Mouse (Mus musculus) cerebellum, postnatal 25 days (tissue): ENCODE measurements at regions not wholly inside any gene's neighbourhood (a gene's known extent, or its start where the extent isn't known, plus 50 kb on each side); places are given as distances from the start of the nearest gene placed in this dataset.
A peak's percentile ranks its signal among the peaks of the same experiment; 100 is the strongest.

Experiments
- DNase-seq, 2 experiments: peaks; one replicate each; pipeline ENCODE4 v3.0.0; 2021; ENCODE audit warnings: mixed read lengths in 2 of 2

- no peak for DNase-seq
Observed at GRCm38 (mm10) chr17:72782775-72783174, 53.5 kb upstream of the Ypel5 start.

DNA sequence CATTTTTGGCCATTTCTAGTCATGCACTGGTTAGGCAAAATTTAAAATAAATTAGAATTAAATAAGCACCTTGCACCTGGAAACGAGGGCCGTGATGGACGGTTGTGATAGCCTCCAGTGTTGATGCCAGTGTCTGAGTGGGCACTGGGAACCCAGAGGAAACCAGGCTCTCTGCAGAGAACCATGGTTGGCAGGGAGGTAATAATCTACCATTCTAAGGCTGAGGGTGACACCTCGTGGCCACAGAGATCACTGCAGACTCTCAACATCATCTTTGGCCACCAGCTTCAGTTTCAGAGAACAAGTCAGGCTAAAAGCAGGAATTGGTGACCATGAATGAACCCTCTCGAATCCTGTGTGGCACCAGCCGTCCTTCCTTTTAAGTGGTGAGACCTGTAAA, 54.5 kb upstream of the Ypel5 start:
- DNase-seq: peak; percentile 74 to 82

- no peak for DNase-seq
Observed at GRCm38 (mm10) chr17:72768266-72768665, 68.0 kb upstream of the Ypel5 start.

DNA sequence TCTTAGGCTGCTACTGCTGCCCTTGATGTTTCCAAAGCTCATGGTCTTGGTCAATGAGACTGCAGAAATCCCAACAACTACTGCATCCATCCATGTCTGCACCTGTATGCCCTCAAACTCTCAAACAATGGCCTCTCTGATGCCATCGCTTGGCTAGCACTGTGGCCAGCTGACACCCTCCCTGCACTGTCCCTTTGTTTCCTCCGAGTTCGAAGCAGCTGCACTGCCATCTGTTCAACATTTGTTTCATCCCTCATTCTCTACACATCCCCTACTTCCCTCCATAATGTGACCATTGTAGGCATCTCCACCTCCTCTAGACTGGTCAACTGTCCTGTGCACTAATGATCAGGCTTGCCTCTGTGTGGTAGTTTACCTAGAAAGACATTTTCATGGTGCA, 75.3 kb upstream of the Ypel5 start:
- DNase-seq: no peak

DNA sequence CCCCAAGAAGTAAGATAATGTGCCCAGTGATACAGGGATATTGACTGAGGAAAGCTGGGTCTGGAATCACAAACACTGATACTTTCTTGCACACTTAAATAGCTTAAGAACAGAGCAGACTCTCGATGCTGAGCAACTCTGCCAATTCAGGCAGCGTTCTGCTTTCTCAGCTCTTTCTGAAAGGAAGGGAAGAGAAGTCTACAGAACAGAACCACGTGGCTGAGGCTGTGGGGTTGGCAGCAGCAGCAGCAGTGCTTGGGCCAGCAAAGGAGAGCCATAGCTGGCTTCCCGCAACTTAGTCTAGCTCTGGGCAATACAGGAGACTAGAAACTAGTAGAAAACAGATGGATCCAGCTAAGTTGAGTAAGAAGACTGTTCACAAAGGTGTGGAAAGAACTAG, 89.8 kb upstream of the Ypel5 start:
- no peak for DNase-seq

DNA sequence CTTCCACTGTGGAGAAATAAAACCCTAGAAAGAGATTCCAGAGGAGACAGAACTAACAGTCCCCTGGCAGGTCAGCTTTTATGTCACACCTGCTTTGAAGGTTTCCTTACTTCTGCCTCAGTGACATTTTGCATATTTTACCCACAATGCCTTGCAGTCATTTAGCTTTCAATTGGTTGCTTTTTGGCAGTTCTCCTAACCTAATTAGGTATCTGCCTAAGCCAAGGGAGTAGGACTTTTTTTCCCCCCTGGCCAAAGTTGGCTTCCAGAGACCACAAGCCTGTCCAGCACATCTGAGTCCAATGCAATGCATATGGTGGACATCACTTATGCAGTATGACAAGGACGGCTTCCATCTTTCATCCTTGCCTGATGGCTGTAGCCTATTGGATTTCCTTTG, 103.2 kb upstream of the Ypel5 start:
- DNase-seq: no peak

GRCm38 (mm10) chr17:72731691-72732090, 104.6 kb upstream of the Ypel5 start:
- DNase-seq: no peak

DNA sequence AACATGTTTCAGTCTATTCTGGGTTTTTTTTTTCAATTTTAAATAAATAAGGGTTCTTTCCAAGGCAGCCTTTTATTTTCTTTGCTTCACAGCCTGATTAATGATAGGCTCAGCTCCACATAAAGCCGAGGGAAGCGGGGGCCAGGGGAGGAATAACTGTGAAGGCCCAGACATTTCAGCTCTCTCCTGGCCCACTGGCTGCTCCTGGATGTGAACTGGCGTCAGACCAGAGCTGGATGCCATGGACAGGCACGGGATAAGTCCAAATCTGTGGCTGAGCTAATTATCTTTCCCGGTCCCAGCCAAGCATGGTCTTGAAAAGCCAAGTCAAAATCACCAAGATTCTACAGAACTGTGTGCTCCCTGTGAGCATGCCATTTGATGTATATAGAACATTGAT, 105.1 kb upstream of the Ypel5 start:
- no peak for DNase-seq

DNA sequence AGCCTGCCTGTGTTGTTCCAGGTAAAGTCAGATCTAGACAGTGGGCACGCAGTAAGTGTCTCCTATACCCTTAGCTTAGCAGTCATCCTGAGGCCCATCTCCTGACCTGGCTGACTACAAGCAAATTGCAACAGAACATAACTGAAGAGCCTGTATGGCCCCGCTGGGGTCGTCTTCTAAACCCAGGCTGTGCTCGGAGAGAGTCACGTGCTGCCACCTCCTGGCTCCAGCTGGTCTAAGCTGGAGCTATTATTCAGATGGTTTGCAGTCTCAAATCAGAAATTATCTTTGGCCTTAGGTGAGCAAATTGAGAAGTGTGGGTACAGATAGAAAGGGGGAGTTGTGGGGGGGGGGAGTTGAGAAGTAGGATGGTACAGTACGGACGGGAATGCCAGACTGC, 115.5 kb upstream of the Ypel5 start:
- DNase-seq: peak in 1 of 2 experiments; percentile 7

GRCm38 (mm10) chr17:72719618-72720017, 115.2 kb upstream of the Alk start:
- DNase-seq: no peak

- no peak for DNase-seq
Observed at GRCm38 (mm10) chr17:72691630-72692029, 87.2 kb upstream of the Alk start.

- DNase-seq: no peak
Observed at GRCm38 (mm10) chr17:72689606-72690005, 85.2 kb upstream of the Alk start.

- no peak for DNase-seq
Observed at GRCm38 (mm10) chr17:72688800-72689199, 84.4 kb upstream of the Alk start.

- no peak for DNase-seq
Observed at GRCm38 (mm10) chr17:72674658-72675057, 70.2 kb upstream of the Alk start.

DNA sequence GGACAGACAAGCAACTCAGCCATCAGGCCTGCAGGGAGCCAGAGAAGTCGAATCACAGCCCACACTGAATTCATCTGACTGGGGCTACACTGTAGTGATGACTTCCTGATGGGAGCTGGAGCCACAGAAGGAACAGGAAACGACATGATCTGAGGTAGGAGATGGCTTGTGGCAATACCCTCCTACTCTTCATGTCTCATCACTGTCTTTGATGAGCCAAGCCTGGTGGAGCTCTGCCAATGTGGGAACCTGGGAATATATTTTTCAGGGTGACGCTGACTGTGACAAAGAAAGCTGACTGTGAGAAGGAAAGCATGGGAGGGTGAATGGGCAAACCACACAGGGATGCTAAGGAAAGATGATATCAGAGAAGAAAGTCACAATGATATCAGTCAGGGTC, 67.6 kb upstream of the Alk start:
- DNase-seq: no peak

DNA sequence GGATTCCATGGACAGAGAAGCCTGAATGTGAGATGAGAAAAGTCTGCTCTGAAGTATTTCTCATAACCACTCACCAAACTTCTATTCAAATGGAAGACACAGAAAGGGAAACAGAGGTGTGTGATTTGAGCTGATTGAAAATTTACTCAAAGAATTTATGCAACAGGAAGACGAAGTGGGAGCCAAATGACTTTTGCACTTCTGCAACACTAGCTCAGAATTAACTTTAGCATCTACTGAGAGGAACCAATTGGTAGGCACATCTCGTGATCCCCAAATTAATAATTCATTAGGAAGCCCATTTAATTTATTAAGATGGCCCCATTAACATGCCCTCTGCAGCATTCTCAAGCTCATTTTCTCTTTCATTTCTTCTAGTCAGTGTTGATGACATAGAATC, 62.5 kb upstream of the Alk start:
- DNase-seq: no peak

DNA sequence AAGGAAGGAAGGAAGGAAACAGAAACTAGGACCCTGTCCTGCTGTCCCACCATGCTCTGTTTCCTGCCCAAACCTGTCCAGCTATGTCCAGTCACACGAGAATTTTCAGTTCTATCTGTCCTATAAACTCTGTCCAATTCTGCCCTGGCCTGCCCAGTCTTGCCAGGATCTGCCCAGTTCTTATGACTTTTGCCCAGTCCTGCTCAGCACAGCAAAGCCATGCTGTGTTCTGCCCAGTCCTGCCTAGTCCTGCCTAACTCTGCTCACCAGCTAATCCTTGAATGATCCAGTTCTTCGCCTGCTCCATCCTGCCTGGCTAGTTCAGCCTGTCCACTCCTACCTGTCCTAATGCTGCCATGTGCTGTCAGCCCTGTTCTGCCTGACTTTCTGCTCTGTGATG, 57.3 kb upstream of the Alk start:
- no peak for DNase-seq

- no peak for DNase-seq
Observed at GRCm38 (mm10) chr17:72658744-72659143, 54.3 kb upstream of the Alk start.

GRCm38 (mm10) chr17:72657826-72658225, 53.4 kb upstream of the Alk start:
- no peak for DNase-seq
